21 mouse cellular contexts compared by ENCODE assay signal in the genomic region with DNA sequence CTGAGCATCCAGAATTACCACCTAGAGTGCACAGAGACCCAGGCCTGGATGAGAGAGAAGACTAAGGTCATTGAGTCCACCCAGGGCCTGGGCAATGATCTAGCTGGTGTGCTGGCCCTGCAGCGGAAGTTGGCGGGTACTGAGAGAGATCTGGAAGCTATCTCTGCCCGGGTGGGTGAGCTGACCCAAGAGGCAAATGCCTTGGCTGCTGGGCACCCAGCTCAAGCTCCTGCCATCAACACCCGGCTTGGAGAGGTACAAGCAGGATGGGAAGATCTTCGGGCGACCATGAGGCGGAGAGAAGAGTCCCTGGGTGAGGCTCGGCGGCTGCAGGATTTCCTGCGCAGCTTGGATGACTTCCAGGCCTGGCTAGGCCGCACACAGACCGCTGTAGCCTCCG. TPM values are rescaled to one million over a fixed set of nuclear protein-coding genes. Genes with fewer than 3 reads are reported as not detected.
"Had no signal": no experiment of that assay in that cellular context is flagged by ENCODE, and none has a peak within 500 bp of the region (broad histone marks: within the 10 kb centered on the region; RNA-seq: fewer than 3 reads in every experiment).

No protein-coding gene starts in this region.

- H3K27ac ChIP-seq: hindbrain, embryonic 13.5 days; hindbrain, embryonic 15.5 days; hindbrain, postnatal 0 days; layer of hippocampus, adult 2 months; limb, embryonic 13.5 days; limb, embryonic 15.5 days; liver, embryonic 13.5 days; liver, embryonic 15.5 days had no signal

- H3K36me3 ChIP-seq: liver, embryonic 13.5 days; liver, embryonic 15.5 days had no signal

- H3K27me3 ChIP-seq: heart, embryonic 12.5 days; hindbrain, embryonic 13.5 days; hindbrain, embryonic 15.5 days; limb, embryonic 13.5 days; limb, embryonic 15.5 days; liver, embryonic 13.5 days; liver, embryonic 15.5 days had no signal

- ATAC-seq: hindbrain, postnatal 0 days; intestine, postnatal 0 days; liver, postnatal 0 days had no signal

- H3K4me1 ChIP-seq: heart, embryonic 12.5 days; hindbrain, embryonic 13.5 days; hindbrain, embryonic 15.5 days; limb, embryonic 13.5 days; limb, embryonic 15.5 days; liver, embryonic 13.5 days; liver, embryonic 15.5 days had no signal

- DNase-seq: gastrocnemius, postnatal 14 days; gastrocnemius, postnatal 36 days; heart, postnatal 10 days; kidney, adult 18-20 months; kidney, adult 8-10 months; kidney, postnatal 10 days; kidney, postnatal 4 days; left cerebral cortex, postnatal 4 days; liver, embryonic 13.5 days; liver, postnatal 0 days had no signal

- H3K4me3 ChIP-seq: heart, embryonic 12.5 days; hindbrain, embryonic 13.5 days; hindbrain, embryonic 15.5 days; layer of hippocampus, adult 2 months; limb, embryonic 13.5 days; limb, embryonic 15.5 days; liver, embryonic 13.5 days; liver, embryonic 15.5 days had no signal

- H3K9me3 ChIP-seq: heart, embryonic 12.5 days; hindbrain, embryonic 13.5 days; hindbrain, embryonic 15.5 days; limb, embryonic 13.5 days; limb, embryonic 15.5 days; liver, embryonic 13.5 days; liver, embryonic 15.5 days had no signal

- H3K9ac ChIP-seq: heart, embryonic 12.5 days; hindbrain, embryonic 13.5 days; hindbrain, embryonic 15.5 days; limb, embryonic 15.5 days; liver, embryonic 13.5 days; liver, embryonic 15.5 days; liver, postnatal 0 days had no signal

RNA-seq across cellular contexts. Expression of a gene that starts 39.4 kb away (rescaled TPM):
- total RNA-seq: gastrocnemius, adult 8-10 months; heart, adult 8-10 months; heart, postnatal 10 days had no signal
- polyA plus RNA-seq: liver, embryonic 13.5 days had no signal
